Mouse (Mus musculus): ENCODE results near the gene Kank2.

- no peak for TF ChIP-seq CTCF (IDR thresholded peaks at IDR 0.05; ENCODE audit: low read depth)
- no peak for TF ChIP-seq EP300 (IDR thresholded peaks at IDR 0.05; ENCODE audit: low read depth)
Observed at GRCm38 (mm10) chr9:21794925-21795324, 3.6 kb downstream of the Kank2 start.
